28 mouse cellular contexts compared by ENCODE assay signal in the genomic region with DNA sequence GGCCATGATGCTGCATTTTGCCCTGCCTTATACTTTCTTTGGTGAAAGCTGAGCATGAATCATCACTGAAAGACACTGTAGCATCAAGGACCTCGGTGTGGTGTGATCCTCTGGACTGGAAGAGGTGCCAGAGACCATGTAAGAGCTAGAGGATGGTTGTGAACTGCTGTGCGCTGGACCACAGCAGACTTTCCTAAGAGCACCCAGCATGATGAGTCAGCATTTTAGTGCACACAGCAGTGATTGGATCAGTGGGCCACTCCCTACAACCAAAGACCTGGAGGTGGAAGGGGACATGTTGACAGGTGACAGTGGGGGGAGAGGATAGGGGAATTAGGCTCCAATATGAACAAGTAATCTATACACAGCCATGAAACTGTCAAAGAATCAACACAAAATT. TPM values are rescaled to one million over a fixed set of nuclear protein-coding genes. Genes with fewer than 3 reads are reported as not detected.
DNase-seq lines count a peak whose midpoint lies in the region; TF ChIP-seq lines count a peak whose summit lies in the region.
"Had no signal": no experiment of that assay in that cellular context is flagged by ENCODE, and none has a peak within 500 bp of the region (broad histone marks: within the 10 kb centered on the region; RNA-seq: fewer than 3 reads in every experiment).

No protein-coding gene starts in this region.

- H3K9ac ChIP-seq in ES-E14 (ENCODE audit: insufficient read depth, low read depth, low read length, poor library complexity, severe bottlenecking): no peak overlapping the region
- H3K9ac ChIP-seq: embryonic facial prominence, embryonic 13.5 days; forebrain, embryonic 12.5 days; forebrain, embryonic 15.5 days; heart, embryonic 12.5 days; heart, embryonic 15.5 days; hindbrain, embryonic 14.5 days had no signal

- H3K27ac ChIP-seq in kidney, adult 2 months (ENCODE audit: insufficient read depth, low read depth, low read length): no peak overlapping the region
- no peak overlapping the region for H3K27ac ChIP-seq in ES-E14 (ENCODE audit: insufficient read depth, low read depth, low read length, poor library complexity, severe bottlenecking)
- H3K27ac ChIP-seq: embryonic facial prominence, embryonic 10.5 days; embryonic facial prominence, embryonic 13.5 days; forebrain, embryonic 12.5 days; forebrain, embryonic 15.5 days; heart, embryonic 15.5 days; hindbrain, embryonic 14.5 days; hindbrain, postnatal 0 days had no signal

- no peaks in the 10 kb centered on the region for H3K9me3 ChIP-seq in ES-E14 (ENCODE audit: control insufficient read depth, insufficient read depth, low read depth, low read length)
- H3K9me3 ChIP-seq: embryonic facial prominence, embryonic 10.5 days; embryonic facial prominence, embryonic 13.5 days; forebrain, embryonic 12.5 days; forebrain, embryonic 15.5 days; heart, embryonic 12.5 days; heart, embryonic 15.5 days had no signal

- no peaks in the 10 kb centered on the region for H3K27me3 ChIP-seq in kidney, adult 2 months (replicated peaks; ENCODE audit: control insufficient read depth, insufficient read depth, low read length)
- H3K27me3 ChIP-seq: embryonic facial prominence, embryonic 13.5 days; forebrain, embryonic 12.5 days; forebrain, embryonic 15.5 days; heart, embryonic 15.5 days had no signal

- H3K4me1 ChIP-seq in kidney, adult 2 months (ENCODE audit: control insufficient read depth, insufficient read depth, low read length): peaks cover under 1% of the 10 kb centered on the region; the same call in 1 of the 2 replicates
- H3K4me1 ChIP-seq in ES-E14 (ENCODE audit: control insufficient read depth in 2 of 2, insufficient read depth in 2 of 2, low read length in 2 of 2, poor library complexity in 1 of 2): peaks cover 9 to 20% of the 10 kb centered on the region in 2 experiments
- H3K4me1 ChIP-seq: heart, embryonic 15.5 days had no signal

- no peak overlapping the region for H3K4me3 ChIP-seq in kidney, adult 2 months (ENCODE audit: insufficient read depth, low read depth, low read length)
- no peak overlapping the region for H3K4me3 ChIP-seq in ES-E14 (ENCODE audit: insufficient read depth in 1 of 2, low read depth in 1 of 2, low read length in 2 of 2, poor library complexity in 1 of 2, severe bottlenecking in 1 of 2)
- H3K4me3 ChIP-seq: embryonic facial prominence, embryonic 10.5 days; embryonic facial prominence, embryonic 13.5 days; erythroblast, embryonic 14.5 days; forebrain, embryonic 12.5 days; forebrain, embryonic 15.5 days; heart, embryonic 12.5 days; heart, embryonic 15.5 days had no signal

- TF ChIP-seq CTCF in kidney, adult 2 months (conservative IDR thresholded peaks at IDR 0.05; ENCODE audit: insufficient read depth, insufficient read length, low read depth, low read length): no peak

- peak; percentile 19 for DNase-seq in kidney, adult 2 months
- DNase-seq in kidney, adult 8-10 months: no peak
- DNase-seq in ES-E14 (ENCODE audit: low read depth, low spot score) (no peak), ZHBTc4 (ENCODE audit: low read depth, low spot score) (peak; percentile 57)
- DNase-seq in urinary bladder, postnatal 14 days (ENCODE audit: low spot score): no peak
- no peak for DNase-seq in right cerebral cortex, postnatal 10 days (ENCODE audit: low spot score in 2 of 2)
- DNase-seq in spleen, postnatal 4 days (ENCODE audit: low spot score in 2 of 2): no peak
- DNase-seq: adrenal gland, adult 2 months; adrenal gland, postnatal 14 days; B cell, adult 2 months; cerebellum, adult 11-12 months; cerebellum, adult 8-10 months; cerebellum, postnatal 10 days; cerebellum, postnatal 36 days; embryo, embryonic 11 days; gastrocnemius, postnatal 10 days; heart, adult 18-20 months; heart, postnatal 10 days; heart, postnatal 36 days had no signal

- no peaks in the 10 kb centered on the region for H3K36me3 ChIP-seq in kidney, adult 2 months (ENCODE audit: control insufficient read depth, insufficient read depth, low read length)
- no peaks in the 10 kb centered on the region for H3K36me3 ChIP-seq in ES-E14 (ENCODE audit: control insufficient read depth, insufficient read depth, low read length, poor library complexity, severe bottlenecking)
- H3K36me3 ChIP-seq: embryonic facial prominence, embryonic 10.5 days; embryonic facial prominence, embryonic 13.5 days; forebrain, embryonic 12.5 days; forebrain, embryonic 15.5 days; heart, embryonic 12.5 days; heart, embryonic 15.5 days had no signal

- in situ Hi-C loops in ES-E14 (cut with MboI; ENCODE audit: low sequenced_read_pairs in 2 of 2, unreplicated experiment in 2 of 2): no loop called here

- 65% methylated on average over 2 of the region's 2 CpGs for WGBS in kidney, adult 2 months

- TF ChIP-seq POLR2A in kidney, adult 2 months (IDR thresholded peaks at IDR 0.05; ENCODE audit: low read depth, low read length): no peak

TF ChIP-seq in ES-E14, 5 proteins besides CTCF, POLR2A, EP300 and RAD21:
- TF ChIP-seq MAFK (IDR thresholded peaks at IDR 0.05; ENCODE audit: insufficient read depth, low read depth, low read length) (peak; percentile 99), ZNF384 (IDR thresholded peaks at IDR 0.05; ENCODE audit: low read depth, low read length) (no peak)

RNA-seq across cellular contexts. Expression of gene Atxn1, which starts 49.8 kb away (rescaled TPM):
- polyA plus RNA-seq in kidney, adult 2 months (2012; rRNA removed): 15.0 and 17.9 TPM in 2 replicates
- 3.5 and 7.8 TPM in 2 replicates for total RNA-seq in ES-E14 (2012; rRNA removed)

Comparison
In these comparisons a context has a peak if more than half of its experiments do, and no peak if none do; other contexts are left out.
1. DNase-seq: peak in kidney, adult 2 months (single experiment) and ZHBTc4 (single experiment); none in kidney, adult 8-10 months (0 of 2), ES-E14 (single experiment), urinary bladder, postnatal 14 days (single experiment), right cerebral cortex, postnatal 10 days (0 of 2) and spleen, postnatal 4 days (0 of 2).